Mouse (Mus musculus) erythroblast, embryonic 14.5 days (primary cell): Measurements from ENCODE around the gene Enpp6.

ENCODE experiments used
- GATA1 ChIP-seq: IDR thresholded peaks from 2 replicates; pipeline ENCODE4 v1.6.1; 2012; ENCODE audit warnings: low read length, inconsistent platforms, mixed read lengths
- TAL1 ChIP-seq: IDR thresholded peaks from 3 replicates; pipeline ENCODE4 v1.6.1; 2012; ENCODE audit warnings: low read length, inconsistent platforms, mixed read lengths

- TF ChIP-seq GATA1 (no peak), TAL1 (no peak)
Observed at GRCm38 (mm10) chr8:47026841-47027490, 40.3 kb downstream of the Enpp6 start.
